Mouse (Mus musculus) embryonic fibroblast, embryonic 13.5 days (primary cell): ENCODE measurements around the gene 4931406P16Rik. TPM values are rescaled to one million over a fixed set of nuclear protein-coding genes. Genes with fewer than 3 reads are reported as not detected.
"Not testable (repeated sequence)": the region's sequence is repeated elsewhere in the genome, so short reads cannot be mapped to it uniquely, and the experiment has no call there.

Experiments used
- H3K27ac ChIP-seq: 2 replicates; pipeline ENCODE4 v1.5.1; 2012; ENCODE audit warnings: low read length, control low read depth, inconsistent platforms; ENCODE audit not compliant: insufficient read depth
- H3K4me1 ChIP-seq: 2 replicates; pipeline ENCODE4 v1.6.1; 2011; ENCODE audit warnings: low read length; ENCODE audit not compliant: control insufficient read depth, insufficient read depth
- H3K4me3 ChIP-seq: 2 replicates; pipeline ENCODE4 v1.5.1; 2011; ENCODE audit warnings: mild to moderate bottlenecking, control low read depth, low read length; ENCODE audit not compliant: insufficient read depth
- CTCF ChIP-seq: IDR thresholded peaks from 2 replicates; pipeline ENCODE4 v1.5.1; 2011; ENCODE audit warnings: mild to moderate bottlenecking, control low read depth, low read length, moderate library complexity, borderline replicate concordance; ENCODE audit not compliant: insufficient read depth
- POLR2A ChIP-seq: IDR thresholded peaks from 2 replicates; pipeline ENCODE4 v1.6.1; 2011; ENCODE audit warnings: low read depth, mild to moderate bottlenecking, control low read depth, low read length, moderate library complexity
- polyA plus RNA-seq: library from polyadenylated mRNA; stranded (reverse); fragments of >200 nt; gene quantifications from 2 replicates; pipeline ENCODE4 v1.2.4, GENCODE M21; 2011; ENCODE audit warnings: low read depth; ENCODE audit not compliant: missing spikeins, insufficient read length

4931406P16Rik gene
- polyA plus RNA-seq, 1 experiment, result 49.8 TPM

DNA sequence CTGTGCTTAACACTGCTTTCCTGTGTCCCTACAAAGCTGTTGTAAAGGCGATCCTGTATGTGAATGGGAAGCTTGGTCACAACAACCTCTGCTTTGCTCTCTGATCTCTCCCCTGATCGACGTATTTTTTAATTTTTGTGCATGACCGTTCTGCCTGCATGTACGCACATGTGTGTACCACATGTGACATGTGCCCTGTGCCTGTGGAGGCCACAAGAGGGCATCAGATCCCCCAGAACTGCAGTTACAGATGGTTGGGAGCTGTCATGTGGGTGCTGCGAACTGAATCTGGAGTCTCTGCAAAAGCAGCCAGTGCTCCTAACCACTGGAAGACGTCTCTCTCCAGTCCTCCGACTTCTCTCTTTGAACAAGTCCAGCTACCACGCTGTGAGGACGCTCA is 91.0 kb downstream of the 4931406P16Rik start:
- Histone ChIP-seq H3K4me1 (0 out of 2 replicates have a peak, but pooled peaks cover 3% of the 10 kb centered on the region), H3K27ac (no peak overlapping the region), H3K4me3 (no peak overlapping the region)
- TF ChIP-seq CTCF, result peak; percentile 27; the same call in 1 of the 2 replicates
- TF ChIP-seq POLR2A, result no peak

DNA sequence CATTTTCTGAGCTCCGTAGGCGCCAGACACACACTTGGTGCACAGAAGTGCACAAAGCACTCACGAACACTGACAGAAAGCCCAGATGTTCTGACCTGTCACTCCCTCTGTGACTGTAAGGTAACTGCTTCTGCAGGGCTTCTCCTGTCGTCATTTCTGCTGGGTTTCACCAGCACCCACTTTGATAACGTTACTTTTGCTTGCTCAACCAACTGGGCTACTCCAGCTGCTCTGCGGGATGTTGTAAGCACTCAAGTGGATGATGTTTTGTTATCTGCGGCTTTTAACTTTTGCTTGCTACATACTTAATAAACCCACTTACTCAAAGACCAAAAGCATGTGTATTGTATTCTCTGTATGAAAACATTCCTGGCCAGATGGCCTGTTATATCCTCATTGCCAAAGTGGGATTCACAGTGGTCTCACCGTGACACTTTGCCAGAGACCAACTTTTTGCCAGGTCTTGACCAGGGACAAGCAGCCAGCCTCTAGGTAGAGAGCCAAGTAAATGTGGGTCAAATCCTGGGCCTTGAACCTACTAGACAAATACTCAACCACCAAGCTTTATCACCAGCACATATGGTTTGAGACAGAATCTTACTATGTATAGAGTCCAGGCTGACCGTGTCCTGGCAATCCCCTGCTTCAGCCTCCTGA is 91.6 kb downstream of the 4931406P16Rik start:
- no peak overlapping the region for H3K4me3 ChIP-seq
- H3K27ac ChIP-seq, result no peak overlapping the region
- H3K4me1 ChIP-seq, result 0 out of 2 replicates have a peak, but pooled peaks cover 3% of the 10 kb centered on the region
- TF ChIP-seq CTCF, result no peak
- TF ChIP-seq POLR2A, result no peak

DNA sequence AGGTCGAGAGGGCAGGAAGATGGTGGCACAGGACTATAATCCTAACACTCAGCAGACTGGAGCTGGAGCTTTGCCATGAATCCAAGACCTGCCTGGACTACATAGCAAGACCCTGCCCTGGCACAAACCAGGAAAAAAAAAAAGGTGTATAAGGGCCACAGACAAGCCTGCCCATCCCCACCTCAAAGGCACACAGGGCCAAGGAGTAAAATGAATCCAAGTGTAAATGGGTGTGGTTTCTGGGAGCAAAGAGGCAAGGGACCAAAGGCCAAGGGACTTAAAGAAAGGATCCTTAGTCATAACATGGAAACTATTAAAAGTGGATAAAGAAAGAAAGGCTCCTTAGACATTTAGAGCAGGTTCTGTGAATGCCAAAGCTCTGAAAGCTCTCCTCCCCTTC is 94.9 kb downstream of the 4931406P16Rik start:
- peaks cover 2% of the 10 kb centered on the region; the same call in 1 of the 2 replicates for H3K4me1 ChIP-seq
- no peak for TF ChIP-seq CTCF
- TF ChIP-seq POLR2A, result no peak
- no peak overlapping the region for H3K27ac ChIP-seq
- no peak overlapping the region for H3K4me3 ChIP-seq

DNA sequence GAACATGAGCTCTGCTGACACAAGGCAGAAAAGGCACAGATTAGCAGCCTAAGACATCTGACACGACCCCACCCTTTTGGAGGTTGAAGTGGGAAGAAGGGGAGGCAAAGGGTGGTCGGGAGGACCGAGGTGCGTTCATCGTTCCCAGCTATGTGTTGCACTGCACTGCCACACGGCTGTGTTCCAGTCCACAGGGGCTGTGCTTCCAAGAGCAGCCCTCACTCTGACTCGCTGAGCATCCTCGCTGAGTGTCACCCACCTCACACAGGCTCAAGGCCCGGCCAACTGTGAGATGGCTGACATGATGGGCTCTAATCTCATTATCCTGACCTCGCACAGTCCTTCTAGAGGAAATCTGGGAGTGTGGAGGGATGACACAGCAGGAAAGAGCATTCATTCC is 96.9 kb downstream of the 4931406P16Rik start:
- no peak for TF ChIP-seq POLR2A
- TF ChIP-seq CTCF, result no peak
- H3K4me1 ChIP-seq, result peaks cover 3% of the 10 kb centered on the region; the same call in 1 of the 2 replicates

DNA sequence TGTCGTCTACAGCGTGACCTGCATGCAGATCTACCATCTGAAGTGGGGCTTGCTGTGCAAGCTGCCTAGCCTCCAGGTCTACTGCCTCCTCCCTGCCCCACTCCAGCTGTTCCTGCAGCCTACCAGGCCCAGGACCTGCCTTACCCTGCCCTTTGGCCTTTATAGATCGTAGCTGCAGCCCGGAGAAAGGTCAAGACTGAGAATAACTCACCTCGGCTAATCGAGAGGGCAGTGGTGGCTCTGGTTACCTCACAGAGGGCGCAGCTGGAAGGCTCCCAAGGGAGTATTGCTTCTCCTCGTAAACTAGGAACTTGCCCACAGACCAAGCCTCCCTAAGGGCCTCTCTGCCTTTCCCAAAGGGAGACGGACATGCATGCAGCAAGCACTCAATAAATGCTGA is 97.9 kb downstream of the 4931406P16Rik start:
- Histone ChIP-seq H3K27ac (no peak overlapping the region), H3K4me1 (peaks cover 3% of the 10 kb centered on the region; the same call in 1 of the 2 replicates), H3K4me3 (no peak overlapping the region)
- no peak for TF ChIP-seq CTCF
- no peak for TF ChIP-seq POLR2A

More for the DNA sequence above, 96.9 kb downstream of the 4931406P16Rik start:
- H3K27ac ChIP-seq, result no peak overlapping the region
- no peak overlapping the region for H3K4me3 ChIP-seq

DNA sequence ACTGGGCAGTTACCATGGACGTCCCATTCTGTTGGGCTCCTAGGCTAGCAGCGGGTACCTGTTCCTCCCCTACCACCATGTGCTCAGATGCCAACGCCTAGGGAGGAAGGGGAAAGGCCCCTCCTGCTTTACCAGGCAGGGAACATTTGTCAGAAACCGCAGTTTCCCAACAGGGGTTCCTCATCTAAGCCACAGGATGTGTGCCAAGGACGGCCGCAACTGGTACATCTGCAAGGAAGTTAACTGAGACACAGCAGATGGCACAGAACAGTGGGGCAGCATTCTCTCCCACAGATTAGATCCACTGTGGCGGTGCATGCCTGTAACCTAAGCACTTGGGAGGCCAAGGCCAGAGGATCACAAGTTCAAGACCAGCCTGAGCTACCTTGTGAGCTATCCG is 98.7 kb downstream of the 4931406P16Rik start:
- no peak overlapping the region for H3K4me3 ChIP-seq
- H3K27ac ChIP-seq, result no peak overlapping the region
- TF ChIP-seq POLR2A (no peak), CTCF (no peak)
- peaks cover 3% of the 10 kb centered on the region; the same call in 1 of the 2 replicates for H3K4me1 ChIP-seq

DNA sequence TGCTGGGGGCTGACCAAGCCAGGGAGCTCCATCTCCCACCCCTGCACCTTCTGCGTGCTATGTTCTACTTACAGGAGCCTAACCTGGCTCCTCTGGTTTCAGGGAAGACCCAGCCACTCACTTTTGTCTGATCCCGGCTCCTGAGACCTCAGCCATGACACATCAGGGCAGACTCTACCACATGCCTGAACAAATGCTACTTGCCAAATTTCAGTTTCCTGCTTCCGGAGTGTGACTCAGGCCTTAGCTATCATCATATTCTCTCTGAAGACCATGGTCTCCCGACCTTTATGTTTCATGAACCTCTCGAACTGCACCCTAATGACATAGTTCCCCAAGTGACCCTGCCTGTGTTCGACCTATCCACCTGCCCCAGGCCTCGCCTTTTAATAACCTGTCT is 100.1 kb downstream of the 4931406P16Rik start:
- Histone ChIP-seq H3K4me3 (no peak overlapping the region), H3K4me1 (peaks cover 3% of the 10 kb centered on the region; the same call in 1 of the 2 replicates), H3K27ac (no peak overlapping the region; the same call in 1 of the 2 replicates)
- TF ChIP-seq POLR2A, result no peak
- TF ChIP-seq CTCF, result no peak

DNA sequence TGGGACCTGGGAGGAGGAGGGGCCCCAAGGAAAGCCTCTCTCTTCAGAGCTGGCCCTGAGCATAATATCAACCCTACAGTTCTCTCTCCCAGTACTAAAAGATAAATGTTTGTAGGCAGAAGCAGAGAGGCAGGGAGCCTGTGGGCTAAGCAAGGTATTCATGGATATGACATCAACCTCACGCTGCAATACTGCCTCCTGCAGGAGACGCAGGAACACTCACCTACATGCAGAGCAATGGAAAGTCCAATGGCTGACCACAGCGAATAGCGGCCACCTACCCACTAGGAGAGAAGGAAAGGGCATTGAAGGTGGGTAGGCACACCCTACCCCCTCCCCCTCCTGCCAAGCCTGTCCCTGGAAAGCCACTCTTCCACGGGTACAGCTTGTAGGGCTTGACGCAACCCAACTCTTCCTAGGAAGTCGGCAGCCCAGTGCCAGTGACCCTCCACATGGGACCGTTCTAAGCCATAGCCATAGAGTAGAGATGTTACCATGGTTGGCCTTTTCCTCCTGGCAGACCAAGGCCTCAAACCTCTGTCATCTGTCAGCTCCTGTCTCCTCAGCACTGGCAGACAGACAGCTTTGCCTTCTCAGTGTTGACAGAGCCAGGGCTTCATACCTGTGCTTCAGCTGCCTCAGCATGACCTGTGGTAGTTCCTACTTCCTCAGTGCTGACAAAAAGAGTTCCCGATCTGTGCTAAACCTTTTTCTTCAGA is 105.2 kb downstream of the 4931406P16Rik start:
- H3K27ac ChIP-seq, result no peak overlapping the region
- TF ChIP-seq CTCF, result peak; percentile 54; the same call in 1 of the 2 replicates
- no peak for TF ChIP-seq POLR2A

DNA sequence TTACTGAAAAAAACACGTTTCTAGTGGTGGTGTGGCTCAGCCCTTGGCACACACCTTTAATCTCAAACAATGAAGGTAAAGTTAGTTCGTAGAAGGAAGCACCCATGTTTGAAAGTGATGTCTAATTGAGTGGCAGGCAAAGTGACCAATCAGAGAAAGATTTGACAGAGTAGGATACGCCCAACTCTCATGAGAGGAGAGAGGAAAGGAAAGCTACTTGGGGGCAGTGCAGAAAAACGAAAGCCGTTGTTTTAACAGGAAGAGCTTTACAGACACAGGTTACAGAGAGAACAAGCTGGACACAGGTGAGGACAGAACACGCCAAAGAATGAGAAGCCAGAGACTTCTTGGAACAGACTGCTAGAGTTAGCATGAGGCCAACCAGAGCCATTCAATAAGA is 107.0 kb downstream of the 4931406P16Rik start:
- TF ChIP-seq CTCF (no peak), POLR2A (no peak)
- Histone ChIP-seq H3K4me3 (no peak overlapping the region), H3K4me1 (no peaks in the 10 kb centered on the region), H3K27ac (no peak overlapping the region)

More for the DNA sequence above, 105.2 kb downstream of the 4931406P16Rik start:
- Histone ChIP-seq H3K4me1 (no peaks in the 10 kb centered on the region), H3K4me3 (no peak overlapping the region)

DNA sequence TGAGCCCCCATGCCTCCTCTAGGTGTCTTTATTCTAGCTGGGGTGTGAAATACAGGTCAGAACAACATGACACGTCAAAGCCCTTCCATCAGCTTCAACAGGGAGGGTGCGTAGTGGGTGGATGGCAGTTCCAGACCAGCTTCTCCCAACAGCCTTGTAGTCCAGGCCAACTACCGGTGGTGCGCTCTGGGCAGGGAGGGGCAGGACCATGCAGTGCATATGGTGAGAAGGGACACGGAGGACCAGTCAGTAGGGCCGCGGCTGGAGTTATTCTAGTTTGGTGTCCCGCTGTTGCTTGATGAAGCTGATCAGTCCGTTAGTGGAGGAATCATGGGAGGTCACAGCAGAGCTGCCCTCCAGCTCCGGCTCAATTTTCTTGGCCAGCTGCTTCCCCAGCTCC is 111.2 kb downstream of the 4931406P16Rik start:
- not testable (repeated sequence) for H3K27ac ChIP-seq, H3K4me3 ChIP-seq, H3K4me1 ChIP-seq
